Mouse (Mus musculus) Muller cell, postnatal 12 days (primary cell): ENCODE measurements around the gene Rps6kb1.
"Not testable (repeated sequence)": the region's sequence is repeated elsewhere in the genome, so short reads cannot be mapped to it uniquely, and the experiment has no call there.

Source experiments
- DNase-seq: peaks from one replicate; pipeline ENCODE4 v3.0.0-alpha.2; 2015; ENCODE audit errors: inconsistent ontology term

Gene Rps6kb1

DNA sequence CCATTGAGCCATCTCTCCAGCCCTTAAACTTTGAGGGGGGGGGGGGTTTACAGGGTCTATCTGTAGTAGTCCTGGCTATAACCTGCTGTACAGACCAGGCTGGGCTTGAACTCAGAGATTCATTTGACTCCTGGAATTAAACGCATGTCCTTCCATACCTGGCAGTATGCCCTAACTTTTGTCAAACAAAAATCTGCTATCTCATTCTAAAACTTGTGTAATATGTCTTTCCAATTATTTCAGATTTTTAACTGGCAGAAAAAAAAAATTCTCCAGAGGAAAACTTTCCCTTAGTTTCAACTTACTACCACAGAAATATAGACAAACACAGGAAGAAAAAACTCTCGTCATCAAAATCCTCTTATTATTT is 4.1 kb downstream of the Rps6kb1 start:
- DNase-seq = no peak

DNA sequence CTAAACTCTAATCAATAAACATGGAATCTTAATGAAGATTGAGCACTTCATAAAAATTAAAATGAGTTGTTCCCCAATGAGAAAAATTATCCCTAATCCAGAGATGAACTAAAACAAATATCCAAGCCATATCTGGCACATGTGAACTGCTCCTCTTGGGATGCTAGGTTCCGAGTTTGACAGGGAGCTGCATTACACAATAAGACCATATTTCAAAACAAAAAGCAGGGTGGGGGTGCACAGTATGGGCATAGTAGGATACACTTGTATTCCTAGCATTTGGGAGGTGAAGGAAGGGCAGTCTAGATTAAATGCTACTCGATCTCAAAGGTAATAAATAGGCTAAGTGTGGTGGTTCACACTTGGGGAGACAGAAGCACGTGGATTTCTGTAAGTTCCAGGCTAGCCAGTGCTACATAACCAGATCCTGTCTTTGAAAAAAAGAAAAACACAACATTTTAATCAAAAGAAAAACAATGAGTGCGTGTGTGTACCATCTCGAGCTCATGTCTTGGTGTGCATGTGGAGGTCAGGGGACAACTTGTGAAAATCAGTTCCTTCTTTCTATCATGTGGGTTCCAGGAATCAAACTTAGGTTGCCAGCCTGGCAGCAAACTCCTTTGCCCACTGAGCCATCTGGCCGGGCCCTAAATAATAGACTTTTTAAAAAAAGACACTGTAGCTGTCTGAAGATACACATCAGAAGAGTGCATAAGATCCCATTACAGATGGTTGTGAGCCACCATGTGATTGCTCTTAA is 4.7 kb downstream of the Rps6kb1 start:
- no peak for DNase-seq

DNA sequence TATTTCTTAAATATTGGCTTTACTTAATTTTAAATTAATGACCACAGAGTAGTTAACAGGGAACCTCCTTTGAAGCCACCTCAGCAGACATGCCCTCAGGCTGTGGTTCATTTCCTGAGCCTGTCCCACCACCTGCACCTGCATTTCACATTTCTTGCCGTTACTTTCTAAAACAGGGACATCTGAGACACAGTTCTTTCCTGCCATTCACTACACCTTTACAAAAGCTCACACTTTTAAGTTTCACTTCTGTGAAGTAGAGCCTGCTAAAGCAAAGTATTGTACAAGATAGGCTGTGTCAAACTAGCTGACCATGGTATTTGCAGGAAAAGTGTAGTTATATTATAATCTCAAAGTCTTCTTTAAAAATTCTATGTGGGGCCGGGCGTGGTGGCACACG is 5.8 kb downstream of the Rps6kb1 start:
- no peak for DNase-seq

GRCm38 (mm10) chr11:86534201-86534910 is 10.2 kb downstream of the Rps6kb1 start:
- no peak for DNase-seq

DNA sequence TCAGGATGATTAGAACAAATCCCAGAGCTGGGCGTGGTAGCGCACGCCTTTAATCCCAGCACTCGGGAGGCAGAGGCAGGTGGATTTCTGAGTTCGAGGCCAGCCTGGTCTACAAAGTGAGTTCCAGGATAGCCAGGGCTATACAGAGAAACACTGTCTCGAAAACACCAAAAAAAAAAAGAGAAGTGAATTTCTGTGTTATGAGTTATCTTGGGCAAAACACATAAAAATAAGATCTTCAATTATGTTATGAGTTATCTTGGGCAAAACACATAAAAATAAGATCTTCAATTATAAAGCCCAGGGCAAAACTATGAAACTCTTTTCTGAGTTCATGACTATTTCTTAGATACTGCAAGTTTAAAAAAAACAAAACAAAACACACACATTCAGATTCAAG is 11.3 kb downstream of the Rps6kb1 start:
- not testable (repeated sequence) for DNase-seq

GRCm38 (mm10) chr11:86532834-86533233 is 11.8 kb downstream of the Rps6kb1 start:
- DNase-seq = no peak

- peak; percentile 9 for DNase-seq
These were observed 17.1 kb downstream of the Rps6kb1 start for GRCm38 (mm10) chr11:86527528-86527927.

DNA sequence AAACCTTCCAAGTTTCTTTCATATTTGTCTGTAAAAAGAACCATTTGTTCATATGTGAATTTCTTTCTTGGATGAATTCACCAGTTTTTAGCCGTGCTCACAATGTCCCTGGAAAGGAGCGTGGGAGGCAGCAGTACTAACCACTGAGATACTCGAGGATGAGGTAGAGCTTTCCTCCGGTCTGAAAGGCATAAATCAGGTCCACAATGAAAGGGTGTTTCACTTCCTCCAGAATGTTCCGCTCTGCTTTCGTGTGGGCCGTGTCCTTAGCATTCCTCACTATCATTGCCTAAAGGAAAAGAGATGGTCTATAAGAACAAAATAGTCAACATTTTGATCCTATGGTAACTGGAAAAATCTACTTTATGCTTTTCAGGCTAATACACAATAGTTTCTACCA is 24.9 kb downstream of the Rps6kb1 start:
- no peak for DNase-seq

GRCm38 (mm10) chr11:86517229-86517628 is 27.4 kb downstream of the Rps6kb1 start:
- DNase-seq = no peak

DNA sequence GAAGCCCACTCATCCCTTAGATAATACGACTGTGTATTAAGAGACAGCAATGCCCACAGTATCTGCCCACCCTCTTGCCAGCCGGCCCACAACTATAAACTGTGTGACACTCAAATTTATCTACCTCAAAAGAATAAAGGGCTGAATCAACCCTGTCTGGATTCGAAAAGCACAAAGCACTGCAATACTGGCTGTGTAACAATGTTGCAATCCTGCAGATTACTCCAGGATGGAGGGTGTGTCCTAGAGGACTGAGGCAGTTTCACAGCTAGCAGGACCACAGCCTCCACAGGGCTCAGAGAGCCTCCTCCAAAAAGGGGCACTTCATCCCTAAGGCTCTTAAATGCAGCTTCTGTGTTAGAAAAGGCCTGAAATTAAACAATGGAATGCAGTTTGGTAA is 28.0 kb downstream of the Rps6kb1 start:
- DNase-seq = no peak

- no peak for DNase-seq
These were observed 36.6 kb downstream of the Rps6kb1 start for GRCm38 (mm10) chr11:86507991-86508390.

- DNase-seq = no peak
These were observed 37.3 kb downstream of the Rps6kb1 start for GRCm38 (mm10) chr11:86507334-86507733.

GRCm38 (mm10) chr11:86503121-86503520 is 41.5 kb downstream of the Rps6kb1 start:
- DNase-seq = no peak

GRCm38 (mm10) chr11:86500795-86501194 is 43.8 kb downstream of the Rps6kb1 start:
- DNase-seq = no peak

GRCm38 (mm10) chr11:86497908-86498307 is 46.7 kb downstream of the Rps6kb1 start:
- DNase-seq = no peak

- DNase-seq = no peak
These were observed 47.2 kb downstream of the Rps6kb1 start for GRCm38 (mm10) chr11:86497356-86497755.

DNA sequence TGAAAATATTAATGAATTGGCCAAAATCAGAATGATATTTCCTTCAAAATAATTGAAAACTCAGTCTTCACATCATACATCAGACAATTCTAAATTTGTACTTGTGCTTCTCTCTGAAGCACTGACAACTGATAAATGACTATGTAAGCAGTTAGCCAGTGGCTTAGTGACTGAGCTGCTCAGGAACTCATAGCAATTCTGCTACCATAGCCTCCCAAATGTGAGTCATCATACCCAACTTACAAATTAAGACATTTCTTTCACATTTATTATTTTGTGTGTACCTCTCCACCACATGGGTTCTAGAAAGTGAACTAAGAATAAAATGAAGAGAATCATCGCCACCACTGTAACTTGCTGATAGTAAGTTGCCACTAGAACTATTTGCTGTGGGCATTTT is 53.8 kb downstream of the Rps6kb1 start:
- DNase-seq = no peak

- DNase-seq = no peak
These were observed 59.6 kb downstream of the Rps6kb1 start for GRCm38 (mm10) chr11:86484910-86485510.

DNA sequence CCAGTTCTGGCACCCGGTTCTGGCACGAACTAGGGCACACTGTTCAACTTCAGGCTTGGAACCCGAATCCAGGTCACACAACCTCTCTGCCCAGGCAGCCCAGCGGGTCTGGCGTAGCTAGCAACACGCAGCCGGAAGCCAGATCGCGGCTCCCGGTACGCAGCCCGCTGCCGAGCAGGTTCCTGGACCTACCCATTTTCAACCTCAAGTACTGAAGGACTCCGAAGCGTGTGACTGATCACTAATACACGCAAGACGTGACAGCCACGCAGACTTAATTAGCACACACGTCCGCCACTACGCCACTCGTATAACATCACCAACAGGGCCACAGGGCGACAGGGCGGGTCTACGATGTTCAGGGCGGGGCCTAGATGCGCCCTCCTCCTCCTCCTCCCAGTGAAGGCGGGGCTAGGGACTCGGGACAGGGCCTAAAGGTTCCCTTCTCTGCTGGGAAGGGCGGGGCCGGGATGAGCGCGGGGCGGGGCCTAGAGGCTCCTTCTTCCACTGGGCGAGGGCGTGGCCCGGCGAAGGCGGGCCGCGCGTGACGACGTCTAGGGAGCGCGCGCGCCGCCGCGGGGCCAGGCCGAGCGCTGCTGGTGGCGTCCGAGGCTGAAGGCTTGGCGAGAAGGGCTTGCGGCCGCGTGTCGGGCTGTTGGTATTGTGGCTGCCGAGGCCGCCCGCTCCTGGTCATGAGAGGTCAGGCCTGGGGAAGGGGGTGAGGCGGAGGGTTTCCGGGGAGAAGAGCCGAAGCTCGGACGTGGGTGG is 60.3 kb downstream of the Rps6kb1 start, which contains the start of gene Rnft1:
Rnft1 (plus strand) TSS at position 557 of the 768 bp plus-strand sequence.
- peak; percentile 100 for DNase-seq

GRCm38 (mm10) chr11:86473576-86473975 is 71.0 kb downstream of the Rps6kb1 start:
- DNase-seq = no peak

GRCm38 (mm10) chr11:86472771-86473171 is 71.8 kb downstream of the Rps6kb1 start:
- peak; percentile 24 for DNase-seq

DNA sequence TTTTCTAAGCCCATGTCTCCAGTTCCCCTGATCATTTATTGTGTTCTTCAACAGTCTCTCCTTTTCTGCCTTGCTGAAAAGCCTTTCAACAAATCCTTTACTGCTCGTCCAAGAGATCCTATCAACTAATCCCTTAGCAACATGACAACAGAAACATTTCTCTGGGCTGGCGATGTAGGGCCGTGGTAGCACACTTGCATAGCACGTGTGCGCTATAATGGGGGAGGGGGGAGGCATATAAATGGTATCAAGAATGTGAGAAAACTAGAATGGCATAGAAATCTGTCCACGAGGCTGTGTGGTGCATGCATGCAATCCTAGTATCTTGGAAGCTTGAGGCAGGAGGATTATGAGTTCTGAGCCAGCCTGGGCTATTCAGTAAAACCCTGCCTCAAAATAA is 72.8 kb downstream of the Rps6kb1 start:
- DNase-seq = no peak
